ENCODE assay signal across 9 mouse cellular contexts in the genomic region with DNA sequence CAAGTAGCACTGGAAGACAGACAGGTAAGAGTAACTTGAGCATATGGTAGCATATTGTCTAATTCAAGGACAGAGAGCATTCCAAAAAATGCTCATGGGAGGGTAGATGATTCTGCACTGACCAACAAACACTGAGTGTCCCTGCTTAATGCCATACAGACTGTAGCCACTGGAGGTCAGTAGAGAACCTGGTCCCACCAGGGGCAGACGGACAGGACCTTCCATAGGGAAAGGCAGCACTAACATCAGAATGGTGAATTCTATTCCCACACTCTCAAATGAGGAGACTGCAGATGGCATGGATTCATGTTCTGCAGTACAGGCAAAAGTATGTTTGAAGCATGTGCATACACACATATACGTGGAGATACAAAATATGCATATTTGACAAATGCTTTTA. TPM values are rescaled to one million over a fixed set of nuclear protein-coding genes. Genes with fewer than 3 reads are reported as not detected.
A peak's percentile ranks its signal among the peaks of the same experiment; 100 is the strongest.
DNase-seq lines count a peak whose midpoint lies in the region; ATAC-seq and TF ChIP-seq lines count a peak whose summit lies in the region.
"Had no signal": no experiment of that assay in that cellular context is flagged by ENCODE, and none has a peak within 500 bp of the region (broad histone marks: within the 10 kb centered on the region; RNA-seq: fewer than 3 reads in every experiment).

No protein-coding gene starts in this region.

- CTCF ChIA-PET in Patski (lab: Charles Lee) = interaction anchor here (0.6 to 1.0 kb wide), 5 partner anchors 13 to 156 kb away, joined by 3 to 4 read pairs (median 3); no protein-coding TSS in a partner anchor

- in situ Hi-C loops in Patski (cut with MboI; ENCODE audit: low pct_unique_long_range_greater_than_20kb) = loop anchor here (10.0 kb wide), 1 partner anchor 160 kb away; no protein-coding TSS in a partner anchor

- POLR2A ChIA-PET in Patski (lab: Charles Lee) = no interaction called here

- H3K9ac ChIP-seq in kidney, embryonic 14.5 days (ENCODE audit: low read depth, low read length) = no peak overlapping the region
- no peak overlapping the region for H3K9ac ChIP-seq in liver, adult 2 months (ENCODE audit: low read depth, low read length)
- H3K9ac ChIP-seq in stomach, embryonic 15.5 days = no peak overlapping the region
- H3K9ac ChIP-seq: embryonic facial prominence, embryonic 12.5 days had no signal

- H3K36me3 ChIP-seq in kidney, embryonic 14.5 days (ENCODE audit: control insufficient read depth, insufficient read depth, low read length) = no peaks in the 10 kb centered on the region
- peaks cover 2% of the 10 kb centered on the region; the same call in 1 of the 2 replicates for H3K36me3 ChIP-seq in liver, adult 2 months (ENCODE audit: control insufficient read depth, insufficient read depth, low read length)
- no peaks in the 10 kb centered on the region for H3K36me3 ChIP-seq in stomach, embryonic 15.5 days
- H3K36me3 ChIP-seq: embryonic facial prominence, embryonic 12.5 days had no signal

- H3K79me2 ChIP-seq in liver, adult 2 months (ENCODE audit: control insufficient read depth, insufficient read depth, low read length) = peaks cover 7% of the 10 kb centered on the region; the same call in 1 of the 2 replicates

- H3K4me2 ChIP-seq in kidney, embryonic 14.5 days (replicated peaks; ENCODE audit: low read depth, low read length) = no peak overlapping the region
- H3K4me2 ChIP-seq in stomach, embryonic 15.5 days = no peak overlapping the region
- H3K4me2 ChIP-seq: embryonic facial prominence, embryonic 12.5 days had no signal

- peak; percentile 96 for ATAC-seq in Patski
- ATAC-seq in kidney, embryonic 14.5 days (ENCODE audit: low FRiP score, low TSS enrichment) = peak; percentile 81
- ATAC-seq in monocyte, adult 5-6 weeks (replicated peaks; ENCODE audit: insufficient number of reproducible peaks, low FRiP score, low TSS enrichment, poor library complexity, severe bottlenecking) = peak; percentile 61
- ATAC-seq in stomach, embryonic 15.5 days (ENCODE audit: insufficient read depth, low FRiP score, low read depth) = peak; percentile 68; the same call in 1 of the 2 replicates

- TF ChIP-seq CTCF in Patski (IDR thresholded peaks at IDR 0.05) = peak; percentile 83
- peak; percentile 86 for TF ChIP-seq CTCF in liver, adult 2 months (IDR thresholded peaks at IDR 0.05; ENCODE audit: low read depth, low read length)

- H3K27me3 ChIP-seq in Patski = no peaks in the 10 kb centered on the region
- H3K27me3 ChIP-seq in kidney, embryonic 14.5 days (ENCODE audit: control insufficient read depth, insufficient read depth, low read length) = no peaks in the 10 kb centered on the region
- no peaks in the 10 kb centered on the region for H3K27me3 ChIP-seq in liver, adult 2 months (ENCODE audit: control insufficient read depth, insufficient read depth, low read length)
- no peaks in the 10 kb centered on the region for H3K27me3 ChIP-seq in stomach, embryonic 15.5 days (replicated peaks)
- H3K27me3 ChIP-seq: embryonic facial prominence, embryonic 12.5 days had no signal

- no peaks in the 10 kb centered on the region for H3K9me3 ChIP-seq in kidney, embryonic 14.5 days (ENCODE audit: control insufficient read depth, low read length)
- no peaks in the 10 kb centered on the region for H3K9me3 ChIP-seq in stomach, embryonic 15.5 days
- H3K9me3 ChIP-seq: embryonic facial prominence, embryonic 12.5 days had no signal

- DNase-seq in 3134 (ENCODE audit: extremely low read depth, insufficient read length, low spot score) = peak; percentile 13
- no peak for DNase-seq in Patski (ENCODE audit: low read depth, low spot score)
- DNase-seq in cerebellum, postnatal 14 days = peak; percentile 89 to 90
- peak; percentile 73 for DNase-seq in gastrocnemius, postnatal 10 days
- peak; percentile 54 for DNase-seq in liver, adult 2 months (ENCODE audit: extremely low read depth, low read depth, low spot score)

- no peak overlapping the region for H3K4me3 ChIP-seq in kidney, embryonic 14.5 days (ENCODE audit: low read length)
- no peak overlapping the region for H3K4me3 ChIP-seq in liver, adult 2 months (ENCODE audit: insufficient read depth, low read depth, low read length)
- H3K4me3 ChIP-seq in stomach, embryonic 15.5 days (replicated peaks) = no peak overlapping the region
- H3K4me3 ChIP-seq: embryonic facial prominence, embryonic 12.5 days had no signal

- TF ChIP-seq POLR2A in liver, adult 2 months (IDR thresholded peaks at IDR 0.05; ENCODE audit: extremely low read depth, insufficient read depth, low read length) = no peak

- 27% methylated on average over 2 of the region's 2 CpGs for whole genome bisulfite sequencing in kidney, embryonic 14.5 days
- 34% methylated on average over 2 of the region's 2 CpGs for WGBS in liver, adult 2 months
- 31% methylated on average over 2 of the region's 2 CpGs for WGBS in stomach, embryonic 15.5 days

- H3K27ac ChIP-seq in kidney, embryonic 14.5 days (ENCODE audit: low read depth, low read length) = no peak overlapping the region
- H3K27ac ChIP-seq in liver, adult 2 months (replicated peaks; ENCODE audit: insufficient read depth, low read depth, low read length) = no peak overlapping the region
- no peak overlapping the region for H3K27ac ChIP-seq in stomach, embryonic 15.5 days
- H3K27ac ChIP-seq: embryonic facial prominence, embryonic 12.5 days had no signal

- no peaks in the 10 kb centered on the region for H3K4me1 ChIP-seq in kidney, embryonic 14.5 days (ENCODE audit: control insufficient read depth, insufficient read depth, low read length)
- H3K4me1 ChIP-seq in liver, adult 2 months (ENCODE audit: control insufficient read depth, insufficient read depth, low read length) = no peaks in the 10 kb centered on the region; the same call in 1 of the 2 replicates
- no peaks in the 10 kb centered on the region for H3K4me1 ChIP-seq in stomach, embryonic 15.5 days
- H3K4me1 ChIP-seq: embryonic facial prominence, embryonic 12.5 days had no signal

RNA-seq across cellular contexts. Expression of gene Erp44, which starts 54.2 kb away (rescaled TPM):
- polyA plus RNA-seq in Patski (2021) = 41.4 TPM
- total RNA-seq in gastrocnemius, postnatal 10 days (2021) = 10 to 100 TPM; 31.1 to 34.9 TPM
- polyA plus RNA-seq in kidney, embryonic 14.5 days (2014; fragmentation: Nextera tagmentation; extraction: Ambion mirVana) = 67.0 and 79.4 TPM in 2 replicates
- 50.9 and 56.6 TPM in 2 replicates for total RNA-seq in liver, adult 2 months (2014; rRNA removed)
- polyA plus RNA-seq in liver, adult 2 months (2012; rRNA removed) = 21.1 and 22.3 TPM in 2 replicates
- total RNA-seq in monocyte, adult 5-6 weeks (2017) = 63.4 to 88.5 TPM (median 75.0 TPM) in 3 replicates
- 104 and 116 TPM in 2 replicates for polyA plus RNA-seq in stomach, embryonic 15.5 days (2015; fragmentation: Nextera tagmentation; extraction: Ambion mirVana)

RNA-seq across cellular contexts. Expression of gene Invs, which starts 54.4 kb away (rescaled TPM):
- 9.3 TPM for polyA plus RNA-seq in Patski (2021)
- total RNA-seq in gastrocnemius, postnatal 10 days (2021) = 1 to 10 TPM; 3.5 to 4.6 TPM
- polyA plus RNA-seq in kidney, embryonic 14.5 days (2014; fragmentation: Nextera tagmentation; extraction: Ambion mirVana) = 7.8 and 11.6 TPM in 2 replicates
- 9.7 and 9.9 TPM in 2 replicates for total RNA-seq in liver, adult 2 months (2014; rRNA removed)
- 1.7 and 2.5 TPM in 2 replicates for polyA plus RNA-seq in liver, adult 2 months (2012; rRNA removed)
- 4.6 to 11.1 TPM (median 8.0 TPM) in 3 replicates for total RNA-seq in monocyte, adult 5-6 weeks (2017)
- 9.5 and 10.1 TPM in 2 replicates for polyA plus RNA-seq in stomach, embryonic 15.5 days (2015; fragmentation: Nextera tagmentation; extraction: Ambion mirVana)
